Mouse (Mus musculus) heart, postnatal 0 days (tissue): ENCODE data around the gene Phb2.

Experiments
- CTCF ChIP-seq: IDR thresholded peaks from 2 replicates; pipeline ENCODE4 v1.5.1; 2016; ENCODE audit warnings: antibody characterized with exemption, control low read depth, low read depth
- EP300 ChIP-seq: IDR thresholded peaks from 2 replicates; pipeline ENCODE4 v1.6.1; 2016; ENCODE audit warnings: antibody characterized with exemption, low read depth

GRCm38 (mm10) chr6:124740211-124740887 lies 28.2 kb downstream of the Phb2 start:
- peak; percentile 56 for TF ChIP-seq CTCF
- TF ChIP-seq EP300 = no peak
